Mouse (Mus musculus): ENCODE measurements around the gene Myo18a. TPM values are rescaled to one million over a fixed set of nuclear protein-coding genes. Genes with fewer than 3 reads are reported as not detected.

Myo18a gene
- total RNA-seq, 1 experiment: 33.3 TPM

DNA sequence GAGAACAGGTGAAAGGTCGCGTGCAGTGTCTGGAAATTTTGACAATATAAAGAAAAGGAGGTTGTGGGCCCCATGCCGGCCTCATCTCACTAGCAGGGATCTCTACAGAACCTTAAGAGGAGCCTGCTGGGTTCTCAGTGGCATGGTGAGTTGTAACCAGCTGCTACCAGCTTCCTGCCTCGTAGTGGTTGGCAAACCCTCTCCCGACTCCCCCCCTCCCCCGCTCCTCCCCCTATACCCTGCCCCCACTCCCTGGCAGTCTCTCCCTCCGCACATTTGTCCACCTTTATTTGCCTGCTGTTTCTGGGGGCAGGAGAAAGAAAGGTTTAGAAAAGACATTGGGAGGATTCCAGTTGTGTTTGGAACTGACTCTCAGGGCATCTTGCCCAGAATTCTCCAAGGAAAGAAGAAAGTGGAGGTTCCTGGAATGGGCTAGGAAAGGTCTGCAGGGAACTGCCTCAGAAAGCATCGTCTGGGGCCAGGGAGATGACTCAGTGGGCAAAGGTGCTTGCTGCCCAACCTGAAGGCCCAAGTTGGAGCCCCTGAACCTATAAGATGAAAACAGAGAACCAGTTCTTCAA, 138.8 kb downstream of the Myo18a start:
- H3K9me3 ChIP-seq (ENCODE audit: control insufficient read depth, insufficient read depth, low read depth, low read length): no peaks in the 10 kb centered on the region
- TF ChIP-seq MAFK (IDR thresholded peaks at IDR 0.05; ENCODE audit: insufficient read depth, low read depth, low read length): no peak
- no peak for TF ChIP-seq ZNF384 (IDR thresholded peaks at IDR 0.05; ENCODE audit: low read depth, low read length)
- no peak for TF ChIP-seq HCFC1 (IDR thresholded peaks at IDR 0.05; ENCODE audit: borderline replicate concordance, insufficient read depth, low read length)
- TF ChIP-seq ZC3H11A (IDR thresholded peaks at IDR 0.05; ENCODE audit: borderline replicate concordance, low read depth, low read length): no peak
- no peak for TF ChIP-seq CHD2 (IDR thresholded peaks at IDR 0.05; ENCODE audit: low read depth, low read length)
- H3K9ac ChIP-seq (ENCODE audit: insufficient read depth, low read depth, low read length, poor library complexity, severe bottlenecking): 0 out of 2 replicates have a peak overlapping the region, but pooled peaks have one; percentile 12
- no peak overlapping the region for H3K27ac ChIP-seq (ENCODE audit: insufficient read depth, low read depth, low read length, poor library complexity, severe bottlenecking)
- DNase-seq (ENCODE audit: low read depth, low spot score): no peak
- in situ Hi-C loops (cut with MboI; ENCODE audit: low sequenced_read_pairs in 2 of 2, unreplicated experiment in 2 of 2): no loop called here
- peaks cover 15 to 26% of the 10 kb centered on the region in 2 experiments for H3K4me1 ChIP-seq (ENCODE audit: control insufficient read depth in 2 of 2, insufficient read depth in 2 of 2, low read length in 2 of 2, poor library complexity in 1 of 2)
- no peaks in the 10 kb centered on the region for H3K36me3 ChIP-seq (ENCODE audit: control insufficient read depth, insufficient read depth, low read length, poor library complexity, severe bottlenecking)
- no peak overlapping the region for H3K4me3 ChIP-seq (ENCODE audit: insufficient read depth in 1 of 2, low read depth in 1 of 2, low read length in 2 of 2, poor library complexity in 1 of 2, severe bottlenecking in 1 of 2)

DNA sequence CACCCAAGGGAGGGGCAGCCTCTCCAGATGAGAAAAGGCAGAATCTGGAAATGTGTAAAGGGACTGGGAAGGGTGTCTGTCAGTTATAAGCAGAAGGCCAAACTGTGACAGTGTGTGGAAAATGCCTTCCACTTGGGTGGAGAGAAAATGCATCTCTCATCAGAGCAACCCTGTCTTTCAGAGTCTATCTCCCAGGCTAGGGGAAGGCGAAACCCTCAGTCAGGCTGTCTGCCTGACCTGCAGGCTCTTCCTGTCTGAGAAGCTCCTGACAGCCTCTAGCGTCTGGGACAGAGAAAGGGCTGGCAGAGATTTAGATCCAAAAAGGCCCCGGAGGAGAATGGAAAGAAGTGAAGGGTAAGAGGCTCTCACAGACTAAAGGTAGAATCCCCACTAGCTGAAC, 140.7 kb downstream of the Myo18a start:
- TF ChIP-seq MAFK (IDR thresholded peaks at IDR 0.05; ENCODE audit: insufficient read depth, low read depth, low read length) (no peak), ZNF384 (IDR thresholded peaks at IDR 0.05; ENCODE audit: low read depth, low read length) (no peak), ZC3H11A (IDR thresholded peaks at IDR 0.05; ENCODE audit: borderline replicate concordance, low read depth, low read length) (no peak), HCFC1 (IDR thresholded peaks at IDR 0.05; ENCODE audit: borderline replicate concordance, insufficient read depth, low read length) (no peak), CHD2 (IDR thresholded peaks at IDR 0.05; ENCODE audit: low read depth, low read length) (no peak)
- Histone ChIP-seq H3K4me1 (ENCODE audit: control insufficient read depth in 2 of 2, insufficient read depth in 2 of 2, low read length in 2 of 2, poor library complexity in 1 of 2) (peaks cover 13 to 30% of the 10 kb centered on the region in 2 experiments), H3K4me3 (ENCODE audit: insufficient read depth in 1 of 2, low read depth in 1 of 2, low read length in 2 of 2, poor library complexity in 1 of 2, severe bottlenecking in 1 of 2) (peak overlapping the region; percentile 11 to 16; a peak in 2 of 4 replicates), H3K36me3 (ENCODE audit: control insufficient read depth, insufficient read depth, low read length, poor library complexity, severe bottlenecking) (no peaks in the 10 kb centered on the region), H3K27ac (ENCODE audit: insufficient read depth, low read depth, low read length, poor library complexity, severe bottlenecking) (peak overlapping the region; percentile 97), H3K9me3 (ENCODE audit: control insufficient read depth, insufficient read depth, low read depth, low read length) (no peaks in the 10 kb centered on the region), H3K9ac (ENCODE audit: insufficient read depth, low read depth, low read length, poor library complexity, severe bottlenecking) (peak overlapping the region; percentile 60; the same call in 1 of the 2 replicates)
- no peak for DNase-seq (ENCODE audit: low read depth, low spot score)
- in situ Hi-C loops (cut with MboI; ENCODE audit: low sequenced_read_pairs in 2 of 2, unreplicated experiment in 2 of 2): no loop called here

DNA sequence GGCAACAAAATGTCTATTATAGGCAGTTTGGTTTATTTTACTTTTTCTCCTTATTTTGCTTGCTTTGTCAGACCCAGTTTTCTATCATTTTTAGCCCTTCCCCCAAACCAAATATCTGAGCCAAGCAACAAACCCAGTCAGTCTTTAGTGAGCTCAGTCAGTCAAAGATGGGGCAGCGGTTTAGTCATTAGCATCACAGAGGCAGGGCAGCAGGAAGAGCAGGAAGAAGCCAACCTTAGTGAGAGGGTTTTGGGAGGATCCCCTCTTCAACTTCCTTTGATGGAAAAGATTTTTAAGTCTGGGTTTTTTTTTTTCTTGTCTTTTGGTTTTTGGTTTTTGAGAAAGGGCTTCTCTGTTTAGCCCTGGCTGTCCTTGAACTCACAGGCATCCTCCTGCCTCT, 141.7 kb downstream of the Myo18a start:
- Histone ChIP-seq H3K4me1 (ENCODE audit: control insufficient read depth in 2 of 2, insufficient read depth in 2 of 2, low read length in 2 of 2, poor library complexity in 1 of 2) (peaks cover 14 to 28% of the 10 kb centered on the region in 2 experiments), H3K27ac (ENCODE audit: insufficient read depth, low read depth, low read length, poor library complexity, severe bottlenecking) (peak overlapping the region; percentile 97), H3K9me3 (ENCODE audit: control insufficient read depth, insufficient read depth, low read depth, low read length) (no peaks in the 10 kb centered on the region), H3K9ac (ENCODE audit: insufficient read depth, low read depth, low read length, poor library complexity, severe bottlenecking) (peak overlapping the region; percentile 60; the same call in 1 of the 2 replicates), H3K36me3 (ENCODE audit: control insufficient read depth, insufficient read depth, low read length, poor library complexity, severe bottlenecking) (no peaks in the 10 kb centered on the region), H3K4me3 (ENCODE audit: insufficient read depth in 1 of 2, low read depth in 1 of 2, low read length in 2 of 2, poor library complexity in 1 of 2, severe bottlenecking in 1 of 2) (peak overlapping the region; percentile 9 to 36)
- TF ChIP-seq MAFK (IDR thresholded peaks at IDR 0.05; ENCODE audit: insufficient read depth, low read depth, low read length): no peak
- no peak for TF ChIP-seq ZC3H11A (IDR thresholded peaks at IDR 0.05; ENCODE audit: borderline replicate concordance, low read depth, low read length)
- TF ChIP-seq CHD2 (IDR thresholded peaks at IDR 0.05; ENCODE audit: low read depth, low read length): no peak
- no peak for TF ChIP-seq HCFC1 (IDR thresholded peaks at IDR 0.05; ENCODE audit: borderline replicate concordance, insufficient read depth, low read length)
- TF ChIP-seq ZNF384 (IDR thresholded peaks at IDR 0.05; ENCODE audit: low read depth, low read length): peak; percentile 87
- no peak for DNase-seq (ENCODE audit: low read depth, low spot score)
- in situ Hi-C loops (cut with MboI; ENCODE audit: low sequenced_read_pairs in 2 of 2, unreplicated experiment in 2 of 2): no loop called here

DNA sequence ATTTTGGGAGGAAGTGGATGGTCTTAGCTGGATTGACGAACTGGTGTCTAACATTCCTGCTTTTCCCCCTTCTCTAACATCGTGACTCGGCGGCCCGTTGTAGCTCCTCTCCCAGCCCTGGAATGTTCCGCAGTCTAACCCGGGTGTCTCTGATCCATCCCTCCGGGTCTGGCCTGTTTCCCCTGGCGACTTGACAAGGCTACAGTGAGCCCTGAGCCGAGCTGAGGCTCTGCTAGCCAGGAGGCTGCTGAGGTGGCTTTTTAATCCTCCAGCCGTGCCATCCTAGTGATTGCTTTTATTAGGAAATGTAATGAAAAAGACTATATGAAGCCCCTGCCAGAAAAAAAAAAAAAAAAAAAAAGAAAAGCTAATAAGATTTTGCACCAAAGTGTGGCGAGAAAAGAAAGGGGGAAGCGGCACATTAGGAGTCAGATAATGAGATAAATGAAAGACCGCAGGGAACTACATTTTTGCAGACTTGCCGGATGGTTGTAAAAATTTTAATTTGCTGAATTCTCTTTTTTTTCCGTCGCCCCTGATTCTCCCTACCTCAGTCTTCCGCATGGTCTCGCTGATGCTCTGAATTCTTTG, 143.1 kb downstream of the Myo18a start:
- in situ Hi-C loops (cut with MboI; ENCODE audit: low sequenced_read_pairs in 2 of 2, unreplicated experiment in 2 of 2): no loop called here
- Histone ChIP-seq H3K36me3 (ENCODE audit: control insufficient read depth, insufficient read depth, low read length, poor library complexity, severe bottlenecking) (no peaks in the 10 kb centered on the region), H3K4me1 (ENCODE audit: control insufficient read depth in 2 of 2, insufficient read depth in 2 of 2, low read length in 2 of 2, poor library complexity in 1 of 2) (peaks cover 15 to 17% of the 10 kb centered on the region in 2 experiments), H3K9ac (ENCODE audit: insufficient read depth, low read depth, low read length, poor library complexity, severe bottlenecking) (peak overlapping the region; percentile 93), H3K27ac (ENCODE audit: insufficient read depth, low read depth, low read length, poor library complexity, severe bottlenecking) (peak overlapping the region; percentile 97), H3K4me3 (ENCODE audit: insufficient read depth in 1 of 2, low read depth in 1 of 2, low read length in 2 of 2, poor library complexity in 1 of 2, severe bottlenecking in 1 of 2) (peak overlapping the region; percentile 45 to 70), H3K9me3 (ENCODE audit: control insufficient read depth, insufficient read depth, low read depth, low read length) (no peaks in the 10 kb centered on the region)
- DNase-seq (ENCODE audit: low read depth, low spot score): no peak
- TF ChIP-seq ZNF384 (IDR thresholded peaks at IDR 0.05; ENCODE audit: low read depth, low read length) (peak; percentile 52), MAFK (IDR thresholded peaks at IDR 0.05; ENCODE audit: insufficient read depth, low read depth, low read length) (no peak)

Data from ES-E14 (cell line).